ENCODE assay signal across 9 mouse cellular contexts in genomic region chr11:49636449-49636848, GRCm38 (mm10). TPM values are rescaled to one million over a fixed set of nuclear protein-coding genes. Genes with fewer than 3 reads are reported as not detected.
DNase-seq lines count a peak whose midpoint lies in the region; ATAC-seq and TF ChIP-seq lines count a peak whose summit lies in the region.
"Had no signal": no experiment of that assay in that cellular context is flagged by ENCODE, and none has a peak within 500 bp of the region (broad histone marks: within the 10 kb centered on the region; RNA-seq: fewer than 3 reads in every experiment).

No protein-coding gene starts in this region.

- peak; percentile 71 for TF ChIP-seq CTCF in G1E (IDR thresholded peaks at IDR 0.05; ENCODE audit: low read depth, low read length)
- peak; percentile 66 for TF ChIP-seq CTCF in liver, postnatal 0 days (IDR thresholded peaks at IDR 0.05; ENCODE audit: low read depth)

- peaks cover 8% of the 10 kb centered on the region; the same call in 1 of the 2 replicates for H3K36me3 ChIP-seq in heart, embryonic 13.5 days
- H3K36me3 ChIP-seq in G1E (replicated peaks), result no peaks in the 10 kb centered on the region
- H3K36me3 ChIP-seq in forebrain, embryonic 11.5 days (ENCODE audit: control insufficient read depth, insufficient read depth, low read length), result no peaks in the 10 kb centered on the region
- H3K36me3 ChIP-seq in liver, postnatal 0 days (replicated peaks; ENCODE audit: insufficient read depth, low read length), result no peaks in the 10 kb centered on the region

- no peak overlapping the region for H3K27ac ChIP-seq in heart, embryonic 13.5 days (replicated peaks)
- no peak overlapping the region for H3K27ac ChIP-seq in forebrain, embryonic 11.5 days (ENCODE audit: low read depth, low read length)
- no peak overlapping the region for H3K27ac ChIP-seq in liver, postnatal 0 days (ENCODE audit: low read depth)

- 9% methylated on average over 11 of the region's 11 CpGs for WGBS in heart, embryonic 13.5 days
- WGBS in forebrain, embryonic 11.5 days, result 3% methylated on average over 11 of the region's 11 CpGs
- WGBS in liver, postnatal 0 days (ENCODE audit: insufficient replicate concordance), result 19% methylated on average over 11 of the region's 11 CpGs

- no peak for TF ChIP-seq EP300 in liver, postnatal 0 days (IDR thresholded peaks at IDR 0.05; ENCODE audit: low read depth)

- no peak for ATAC-seq in heart, embryonic 13.5 days (ENCODE audit: extremely low read depth, insufficient number of reproducible peaks, low FRiP score, low TSS enrichment)
- ATAC-seq in G1E (ENCODE audit: extremely low read depth, insufficient number of reproducible peaks, low FRiP score, poor library complexity, severe bottlenecking), result no peak
- ATAC-seq in forebrain, embryonic 11.5 days (replicated peaks; ENCODE audit: low FRiP score), result peak; percentile 53; the same call in 1 of the 2 replicates
- ATAC-seq in liver, postnatal 0 days, result no peak

- intact Hi-C loops in heart, postnatal 36 days (cut with DNase I), result no loop called here
- intact Hi-C loops in left cerebral cortex, postnatal 10 days (cut with DNase I), result no loop called here

- peak overlapping the region; percentile 53 for H3K4me2 ChIP-seq in heart, embryonic 13.5 days
- peak overlapping the region; percentile 31; the same call in 1 of the 2 replicates for H3K4me2 ChIP-seq in forebrain, embryonic 11.5 days (ENCODE audit: low read depth, low read length, severe bottlenecking)
- no peak overlapping the region for H3K4me2 ChIP-seq in liver, postnatal 0 days (ENCODE audit: low read depth, low read length)

- no peaks in the 10 kb centered on the region for H3K9me3 ChIP-seq in heart, embryonic 13.5 days
- no peaks in the 10 kb centered on the region for H3K9me3 ChIP-seq in G1E (replicated peaks)
- no peaks in the 10 kb centered on the region for H3K9me3 ChIP-seq in forebrain, embryonic 11.5 days (ENCODE audit: control insufficient read depth, low read length)
- H3K9me3 ChIP-seq in liver, postnatal 0 days (ENCODE audit: low read length), result no peaks in the 10 kb centered on the region

- H3K9ac ChIP-seq in heart, embryonic 13.5 days, result no peak overlapping the region
- no peak overlapping the region for H3K9ac ChIP-seq in forebrain, embryonic 11.5 days (ENCODE audit: low read length)
- no peak overlapping the region for H3K9ac ChIP-seq in liver, postnatal 0 days (replicated peaks)

- no peak for DNase-seq in heart, postnatal 36 days
- DNase-seq in G1E (ENCODE audit: low spot score), result no peak
- DNase-seq in forebrain, embryonic 11.5 days (ENCODE audit: low spot score), result peak; percentile 60
- no peak for DNase-seq in liver, postnatal 0 days
- no peak for DNase-seq in ovary, adult 18-20 months (ENCODE audit: low spot score)
- DNase-seq in left cerebral cortex, postnatal 10 days (ENCODE audit: extremely low spot score in 1 of 2, low spot score in 2 of 2), result no peak
- DNase-seq in layer of hippocampus, adult 11-12 months (ENCODE audit: low spot score), result no peak

- H3K4me3 ChIP-seq in heart, embryonic 13.5 days, result peak overlapping the region; percentile 25; the same call in 1 of the 2 replicates
- no peak overlapping the region for H3K4me3 ChIP-seq in G1E (ENCODE audit: low read depth, low read length)
- peak overlapping the region; percentile 9; the same call in 1 of the 2 replicates for H3K4me3 ChIP-seq in forebrain, embryonic 11.5 days (ENCODE audit: low read depth, low read length)
- H3K4me3 ChIP-seq in liver, postnatal 0 days (ENCODE audit: low read depth, low read length), result no peak overlapping the region

- H3K4me1 ChIP-seq in heart, embryonic 13.5 days, result peaks cover 25% of the 10 kb centered on the region
- H3K4me1 ChIP-seq in G1E (ENCODE audit: insufficient read depth, low read depth, low read length), result peaks cover 24% of the 10 kb centered on the region
- H3K4me1 ChIP-seq in forebrain, embryonic 11.5 days (replicated peaks; ENCODE audit: control insufficient read depth, insufficient read depth, low read length), result peaks cover 2% of the 10 kb centered on the region; the same call in 1 of the 2 replicates
- H3K4me1 ChIP-seq in liver, postnatal 0 days (ENCODE audit: insufficient read depth), result peaks cover 5% of the 10 kb centered on the region; the same call in 1 of the 2 replicates

- peaks cover 70% of the 10 kb centered on the region for H3K27me3 ChIP-seq in heart, embryonic 13.5 days (replicated peaks)
- H3K27me3 ChIP-seq in G1E (ENCODE audit: insufficient read depth, low read length), result peaks cover 47% of the 10 kb centered on the region
- H3K27me3 ChIP-seq in forebrain, embryonic 11.5 days (ENCODE audit: control insufficient read depth, insufficient read depth, low read length), result peaks cover 37% of the 10 kb centered on the region
- H3K27me3 ChIP-seq in liver, postnatal 0 days (ENCODE audit: insufficient read depth, low read length), result peaks cover 22% of the 10 kb centered on the region

RNA-seq across cellular contexts. Expression of gene Scgb3a1, which starts 27.0 kb away (rescaled TPM):
- 0.44 TPM in 1 of 2 replicates, not detected in the other for polyA plus RNA-seq in heart, embryonic 13.5 days (2015; fragmentation: Nextera tagmentation; extraction: Ambion mirVana)
- total RNA-seq in heart, postnatal 36 days (2021), result 1 to 10 TPM in 1 of 2 experiments, not detected in 1; 1.2 TPM
- total RNA-seq in G1E (2014; fragmentation: Nextera tagmentation) (not detected in 2 replicates), G1E (2017) (not detected in 2 replicates)
- polyA plus RNA-seq in G1E (2012), result not detected in 2 replicates
- not detected in 2 replicates for polyA plus RNA-seq in forebrain, embryonic 11.5 days (2014; fragmentation: Nextera tagmentation; extraction: Ambion mirVana)
- 0.25 and 0.33 TPM in 2 replicates for polyA plus RNA-seq in liver, postnatal 0 days (2015; fragmentation: Nextera tagmentation; extraction: Ambion mirVana)
- not detected for total RNA-seq in left cerebral cortex, postnatal 10 days (2021)
- polyA plus RNA-seq: intestine, embryonic 14.5 days had no signal

RNA-seq across cellular contexts. Expression of gene Flt4, which starts 27.4 kb away (rescaled TPM):
- 7.4 and 8.3 TPM in 2 replicates for polyA plus RNA-seq in heart, embryonic 13.5 days (2015; fragmentation: Nextera tagmentation; extraction: Ambion mirVana)
- total RNA-seq in heart, postnatal 36 days (2021), result 10 to 100 TPM; 10.3 to 11.6 TPM
- 0.15 and 0.44 TPM in 2 replicates for total RNA-seq in G1E (2014; fragmentation: Nextera tagmentation)
- under 0.01 and 0.12 TPM in 2 replicates for total RNA-seq in G1E (2017)
- 0.02 TPM in 2 replicates for polyA plus RNA-seq in G1E (2012)
- polyA plus RNA-seq in forebrain, embryonic 11.5 days (2014; fragmentation: Nextera tagmentation; extraction: Ambion mirVana), result 4.1 and 4.2 TPM in 2 replicates
- 4.3 and 4.9 TPM in 2 replicates for polyA plus RNA-seq in liver, postnatal 0 days (2015; fragmentation: Nextera tagmentation; extraction: Ambion mirVana)
- total RNA-seq in left cerebral cortex, postnatal 10 days (2021), result 1 to 10 TPM; 3.4 to 3.8 TPM

Comparison
In these comparisons a context has a peak if more than half of its experiments do, and no peak if none do; other contexts are left out.
1. H3K4me3 ChIP-seq: peak in heart, embryonic 13.5 days (single experiment) and forebrain, embryonic 11.5 days (single experiment); none in G1E (single experiment) and liver, postnatal 0 days (single experiment).